Mouse (Mus musculus): ENCODE results near the gene Ruvbl1. TPM values are rescaled to one million over a fixed set of nuclear protein-coding genes. Genes with fewer than 3 reads are reported as not detected.

The Ruvbl1 gene
- polyA plus RNA-seq, 1 experiment, result 20.2 TPM

- Histone ChIP-seq H3K4me1 (ENCODE audit: control insufficient read depth, insufficient read depth, low read length) (no peaks in the 10 kb centered on the region), H3K27ac (ENCODE audit: insufficient read depth, low read depth, low read length) (no peak overlapping the region), H3K4me3 (ENCODE audit: insufficient read depth, low read length) (no peak overlapping the region)
- TF ChIP-seq CTCF (IDR thresholded peaks at IDR 0.05; ENCODE audit: low read depth, low read length) (no peak), POLR2A (IDR thresholded peaks at IDR 0.05; ENCODE audit: borderline replicate concordance, low read depth, low read length) (no peak)
Observed at GRCm38 (mm10) chr6:88489834-88490233, 24.6 kb downstream of the Ruvbl1 start.

GRCm38 (mm10) chr6:88490629-88491354 is 25.6 kb downstream of the Ruvbl1 start:
- Histone ChIP-seq H3K27ac (ENCODE audit: insufficient read depth, low read depth, low read length) (no peak overlapping the region), H3K4me3 (ENCODE audit: insufficient read depth, low read length) (no peak overlapping the region), H3K4me1 (ENCODE audit: control insufficient read depth, insufficient read depth, low read length) (no peaks in the 10 kb centered on the region)
- TF ChIP-seq CTCF (IDR thresholded peaks at IDR 0.05; ENCODE audit: low read depth, low read length) (no peak), POLR2A (IDR thresholded peaks at IDR 0.05; ENCODE audit: borderline replicate concordance, low read depth, low read length) (no peak)

- no peak overlapping the region for H3K4me3 ChIP-seq (ENCODE audit: insufficient read depth, low read length)
- H3K27ac ChIP-seq (ENCODE audit: insufficient read depth, low read depth, low read length), result no peak overlapping the region
- TF ChIP-seq CTCF (IDR thresholded peaks at IDR 0.05; ENCODE audit: low read depth, low read length) (no peak), POLR2A (IDR thresholded peaks at IDR 0.05; ENCODE audit: borderline replicate concordance, low read depth, low read length) (no peak)
- no peaks in the 10 kb centered on the region for H3K4me1 ChIP-seq (ENCODE audit: control insufficient read depth, insufficient read depth, low read length)
Observed at GRCm38 (mm10) chr6:88493712-88494111, 28.5 kb downstream of the Ruvbl1 start.

GRCm38 (mm10) chr6:88499481-88500404 is 34.5 kb downstream of the Ruvbl1 start:
- TF ChIP-seq POLR2A (IDR thresholded peaks at IDR 0.05; ENCODE audit: borderline replicate concordance, low read depth, low read length) (no peak), CTCF (IDR thresholded peaks at IDR 0.05; ENCODE audit: low read depth, low read length) (peak; percentile 70)
- Histone ChIP-seq H3K4me3 (ENCODE audit: insufficient read depth, low read length) (peak overlapping the region; percentile 52), H3K27ac (ENCODE audit: insufficient read depth, low read depth, low read length) (no peak overlapping the region), H3K4me1 (ENCODE audit: control insufficient read depth, insufficient read depth, low read length) (peaks cover 8% of the 10 kb centered on the region)

GRCm38 (mm10) chr6:88500405-88500767 is 35.2 kb downstream of the Ruvbl1 start:
- H3K27ac ChIP-seq (ENCODE audit: insufficient read depth, low read depth, low read length), result peak overlapping the region; percentile 13
- peak overlapping the region; percentile 52 for H3K4me3 ChIP-seq (ENCODE audit: insufficient read depth, low read length)
- TF ChIP-seq CTCF (IDR thresholded peaks at IDR 0.05; ENCODE audit: low read depth, low read length) (no peak), POLR2A (IDR thresholded peaks at IDR 0.05; ENCODE audit: borderline replicate concordance, low read depth, low read length) (no peak)
- peaks cover 8% of the 10 kb centered on the region for H3K4me1 ChIP-seq (ENCODE audit: control insufficient read depth, insufficient read depth, low read length)

GRCm38 (mm10) chr6:88502030-88502970 is 37.1 kb downstream of the Ruvbl1 start:
- no peak overlapping the region for H3K4me3 ChIP-seq (ENCODE audit: insufficient read depth, low read length)
- no peak for TF ChIP-seq CTCF (IDR thresholded peaks at IDR 0.05; ENCODE audit: low read depth, low read length)
- no peak for TF ChIP-seq POLR2A (IDR thresholded peaks at IDR 0.05; ENCODE audit: borderline replicate concordance, low read depth, low read length)
- no peak overlapping the region for H3K27ac ChIP-seq (ENCODE audit: insufficient read depth, low read depth, low read length)
- peaks cover 8% of the 10 kb centered on the region for H3K4me1 ChIP-seq (ENCODE audit: control insufficient read depth, insufficient read depth, low read length)

- no peak for TF ChIP-seq POLR2A (IDR thresholded peaks at IDR 0.05; ENCODE audit: borderline replicate concordance, low read depth, low read length)
- TF ChIP-seq CTCF (IDR thresholded peaks at IDR 0.05; ENCODE audit: low read depth, low read length), result no peak
- H3K4me1 ChIP-seq (ENCODE audit: control insufficient read depth, insufficient read depth, low read length), result peaks cover 8% of the 10 kb centered on the region
Observed at GRCm38 (mm10) chr6:88503044-88503443, 37.8 kb downstream of the Ruvbl1 start.

GRCm38 (mm10) chr6:88513984-88514383 is 48.8 kb downstream of the Ruvbl1 start:
- no peak for TF ChIP-seq CTCF (IDR thresholded peaks at IDR 0.05; ENCODE audit: low read depth, low read length)
- no peak for TF ChIP-seq POLR2A (IDR thresholded peaks at IDR 0.05; ENCODE audit: borderline replicate concordance, low read depth, low read length)
- Histone ChIP-seq H3K4me3 (ENCODE audit: insufficient read depth, low read length) (no peak overlapping the region), H3K4me1 (ENCODE audit: control insufficient read depth, insufficient read depth, low read length) (peaks cover 13% of the 10 kb centered on the region), H3K27ac (ENCODE audit: insufficient read depth, low read depth, low read length) (no peak overlapping the region)

More at GRCm38 (mm10) chr6:88503044-88503443, 37.8 kb downstream of the Ruvbl1 start:
- H3K27ac ChIP-seq (ENCODE audit: insufficient read depth, low read depth, low read length), result no peak overlapping the region
- no peak overlapping the region for H3K4me3 ChIP-seq (ENCODE audit: insufficient read depth, low read length)

- TF ChIP-seq POLR2A (IDR thresholded peaks at IDR 0.05; ENCODE audit: borderline replicate concordance, low read depth, low read length), result no peak
- no peak for TF ChIP-seq CTCF (IDR thresholded peaks at IDR 0.05; ENCODE audit: low read depth, low read length)
- no peak overlapping the region for H3K4me3 ChIP-seq (ENCODE audit: insufficient read depth, low read length)
- H3K27ac ChIP-seq (ENCODE audit: insufficient read depth, low read depth, low read length), result no peak overlapping the region
- H3K4me1 ChIP-seq (ENCODE audit: control insufficient read depth, insufficient read depth, low read length), result peaks cover 13% of the 10 kb centered on the region
Observed at GRCm38 (mm10) chr6:88514546-88514945, 49.3 kb downstream of the Ruvbl1 start.

All from bone marrow macrophage, adult 2 months (primary cell).